Mouse (Mus musculus): ENCODE data around the gene Tenm2.

Tenm2 gene

GRCm38 (mm10) chr11:36244491-36244882, 991.3 kb downstream of the Tenm2 start:
- H3K27me3 ChIP-seq (ENCODE audit: control insufficient read depth, insufficient read depth, low read length, poor library complexity, severe bottlenecking), result no peaks in the 10 kb centered on the region
- H3K36me3 ChIP-seq (ENCODE audit: control insufficient read depth, insufficient read depth, low read length, poor library complexity, severe bottlenecking), result no peaks in the 10 kb centered on the region
- DNase-seq (ENCODE audit: low read depth, low spot score), result no peak

DNA sequence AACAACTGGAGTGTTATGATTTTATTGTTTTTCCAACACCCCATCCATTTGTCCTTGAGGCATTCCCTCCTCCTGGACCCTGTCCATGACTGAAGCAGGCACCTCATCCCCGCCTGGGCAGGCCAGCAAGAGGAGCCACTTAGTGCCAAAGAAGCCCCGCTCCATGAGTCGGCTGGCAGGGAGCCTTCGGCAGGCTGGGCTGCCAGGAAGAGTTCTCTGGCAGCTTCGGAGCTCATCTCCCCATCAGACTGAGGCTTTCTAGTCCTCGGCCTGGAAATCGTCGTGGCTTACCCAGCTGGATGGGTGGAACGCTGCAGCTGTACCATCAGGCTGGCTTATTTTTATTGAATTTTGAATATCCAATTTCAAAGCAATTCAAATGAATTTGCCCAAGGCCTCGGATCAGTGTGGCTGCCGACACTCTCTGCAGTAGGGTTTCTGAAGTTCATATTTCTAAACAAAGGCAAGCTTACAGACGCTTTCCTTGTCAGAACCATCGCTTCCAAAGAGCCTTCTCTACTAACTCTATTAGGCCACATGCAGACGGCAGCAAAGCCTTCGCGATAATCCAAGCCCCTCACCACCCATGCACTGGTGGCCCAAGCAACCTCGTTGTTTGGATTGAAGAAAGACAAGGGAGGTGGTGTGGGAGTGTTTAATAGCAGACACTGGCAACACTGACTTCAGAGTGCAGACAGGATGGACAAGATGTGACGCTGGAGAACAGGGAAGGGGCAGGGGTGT, 991.8 kb downstream of the Tenm2 start:
- no peaks in the 10 kb centered on the region for H3K36me3 ChIP-seq (ENCODE audit: control insufficient read depth, insufficient read depth, low read length, poor library complexity, severe bottlenecking)
- DNase-seq (ENCODE audit: low read depth, low spot score), result no peak
- no peaks in the 10 kb centered on the region for H3K27me3 ChIP-seq (ENCODE audit: control insufficient read depth, insufficient read depth, low read length, poor library complexity, severe bottlenecking)

DNA sequence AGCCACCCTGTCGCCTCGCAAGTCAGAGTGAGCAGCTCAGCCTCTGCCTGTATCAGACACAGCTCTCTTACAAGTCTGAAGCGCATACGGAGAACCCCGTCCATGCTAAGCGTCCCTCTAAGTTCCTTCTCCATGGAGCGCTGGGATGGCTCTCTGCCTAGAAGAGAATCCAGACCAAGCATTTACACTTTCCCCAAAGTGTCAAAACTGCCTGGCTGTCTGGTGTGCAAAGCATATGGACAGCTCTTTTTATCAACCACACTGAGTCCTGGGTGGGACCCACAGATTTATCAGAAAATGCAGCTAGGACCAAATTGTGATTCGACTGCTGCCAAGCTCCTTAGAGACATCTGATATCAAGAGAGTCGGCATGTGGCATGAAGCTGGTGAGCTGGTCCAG, 996.9 kb downstream of the Tenm2 start:
- no peaks in the 10 kb centered on the region for H3K36me3 ChIP-seq (ENCODE audit: control insufficient read depth, insufficient read depth, low read length, poor library complexity, severe bottlenecking)
- H3K27me3 ChIP-seq (ENCODE audit: control insufficient read depth, insufficient read depth, low read length, poor library complexity, severe bottlenecking), result no peaks in the 10 kb centered on the region
- DNase-seq (ENCODE audit: low read depth, low spot score), result no peak

DNA sequence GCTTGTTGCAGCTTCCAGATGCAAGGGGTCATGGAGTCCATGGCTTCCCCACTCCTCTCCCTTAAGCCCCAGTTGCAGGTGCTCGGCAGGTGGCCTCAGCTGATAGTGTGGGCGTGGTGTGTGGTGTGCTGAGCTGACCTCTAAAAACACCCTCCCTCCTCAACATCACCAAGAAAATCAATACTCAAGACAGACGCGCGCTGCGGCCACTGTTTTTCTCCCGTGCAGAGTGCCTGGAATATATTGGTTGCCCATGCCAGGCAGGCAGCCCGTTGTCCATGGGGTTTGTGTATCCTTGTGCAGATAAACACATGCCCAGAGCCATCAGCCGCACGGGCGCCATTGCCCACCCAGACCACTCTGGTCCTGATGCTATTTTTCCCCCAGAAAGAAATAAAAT, 1007.1 kb downstream of the Tenm2 start:
- Histone ChIP-seq H3K27me3 (ENCODE audit: control insufficient read depth, insufficient read depth, low read length, poor library complexity, severe bottlenecking) (no peaks in the 10 kb centered on the region), H3K36me3 (ENCODE audit: control insufficient read depth, insufficient read depth, low read length, poor library complexity, severe bottlenecking) (no peaks in the 10 kb centered on the region)
- DNase-seq (ENCODE audit: low read depth, low spot score), result no peak

- no peaks in the 10 kb centered on the region for H3K27me3 ChIP-seq (ENCODE audit: control insufficient read depth, insufficient read depth, low read length, poor library complexity, severe bottlenecking)
- no peak for DNase-seq (ENCODE audit: low read depth, low spot score)
- no peaks in the 10 kb centered on the region for H3K36me3 ChIP-seq (ENCODE audit: control insufficient read depth, insufficient read depth, low read length, poor library complexity, severe bottlenecking)
Measured at GRCm38 (mm10) chr11:36228196-36228595, 1007.6 kb downstream of the Tenm2 start.

- DNase-seq (ENCODE audit: low read depth, low spot score), result no peak
- H3K27me3 ChIP-seq (ENCODE audit: control insufficient read depth, insufficient read depth, low read length, poor library complexity, severe bottlenecking), result no peaks in the 10 kb centered on the region
- H3K36me3 ChIP-seq (ENCODE audit: control insufficient read depth, insufficient read depth, low read length, poor library complexity, severe bottlenecking), result no peaks in the 10 kb centered on the region
Measured at GRCm38 (mm10) chr11:36226061-36226460, 1009.7 kb downstream of the Tenm2 start.

- H3K36me3 ChIP-seq (ENCODE audit: control insufficient read depth, insufficient read depth, low read length, poor library complexity, severe bottlenecking), result no peaks in the 10 kb centered on the region
- no peak for DNase-seq (ENCODE audit: low read depth, low spot score)
- no peaks in the 10 kb centered on the region for H3K27me3 ChIP-seq (ENCODE audit: control insufficient read depth, insufficient read depth, low read length, poor library complexity, severe bottlenecking)
Measured at GRCm38 (mm10) chr11:36223716-36224439, 1011.9 kb downstream of the Tenm2 start.

DNA sequence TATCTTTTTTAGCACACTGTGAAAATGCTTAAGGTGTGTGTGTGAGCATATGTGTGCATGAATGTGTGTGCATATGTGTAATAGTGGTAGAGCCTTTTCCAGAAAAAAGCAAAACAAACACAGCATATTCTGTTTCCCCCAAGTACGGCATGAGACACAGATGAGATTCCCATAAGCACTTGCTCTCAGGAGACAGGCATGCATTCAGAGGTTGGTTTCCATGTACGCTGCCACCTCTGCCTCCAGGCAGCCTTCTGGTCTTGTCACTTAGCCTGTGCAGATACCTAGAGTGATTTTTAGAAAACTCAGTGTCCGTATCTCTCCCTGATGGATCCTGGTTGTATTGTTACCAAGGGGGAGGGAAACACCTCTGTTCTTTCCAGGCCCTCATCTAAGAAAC, 1013.7 kb downstream of the Tenm2 start:
- H3K36me3 ChIP-seq (ENCODE audit: control insufficient read depth, insufficient read depth, low read length, poor library complexity, severe bottlenecking), result no peaks in the 10 kb centered on the region
- H3K27me3 ChIP-seq (ENCODE audit: control insufficient read depth, insufficient read depth, low read length, poor library complexity, severe bottlenecking), result no peaks in the 10 kb centered on the region
- no peak for DNase-seq (ENCODE audit: low read depth, low spot score)

DNA sequence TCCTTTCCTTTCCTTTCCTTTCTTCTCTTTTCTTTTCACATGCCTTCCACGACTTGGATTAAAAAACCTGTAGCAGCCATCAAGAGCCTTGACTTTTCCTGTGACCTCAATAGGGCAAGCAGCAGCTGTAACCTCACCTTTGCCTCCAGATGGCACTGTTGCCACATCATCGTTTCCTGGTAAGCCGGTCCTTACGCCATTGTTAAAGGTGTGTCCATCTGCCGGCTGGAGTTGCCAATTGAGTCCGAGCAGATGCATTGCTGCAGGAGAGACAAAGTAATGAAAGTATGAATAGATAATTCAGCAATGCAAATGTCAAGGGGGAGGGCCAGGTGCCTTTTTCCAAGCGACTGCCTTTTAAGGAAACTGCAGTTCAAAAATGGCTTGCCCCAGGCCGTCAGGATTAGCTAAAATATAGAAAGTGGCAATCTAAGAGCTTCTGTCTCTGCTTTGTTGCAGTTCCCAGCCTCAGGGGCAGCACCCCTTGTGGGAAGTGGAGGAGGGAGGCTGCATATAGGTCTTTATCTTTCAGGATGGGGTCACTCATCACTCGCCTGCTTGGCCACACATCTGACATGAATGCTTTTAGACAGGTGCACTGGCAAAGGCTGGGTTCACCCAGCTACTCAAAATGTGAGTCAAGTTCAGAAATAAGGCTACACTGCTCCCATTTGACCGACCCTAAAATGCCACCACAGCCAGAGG, 1014.3 kb downstream of the Tenm2 start:
- no peak for DNase-seq (ENCODE audit: low read depth, low spot score)
- H3K27me3 ChIP-seq (ENCODE audit: control insufficient read depth, insufficient read depth, low read length, poor library complexity, severe bottlenecking), result no peaks in the 10 kb centered on the region
- H3K36me3 ChIP-seq (ENCODE audit: control insufficient read depth, insufficient read depth, low read length, poor library complexity, severe bottlenecking), result no peaks in the 10 kb centered on the region

DNA sequence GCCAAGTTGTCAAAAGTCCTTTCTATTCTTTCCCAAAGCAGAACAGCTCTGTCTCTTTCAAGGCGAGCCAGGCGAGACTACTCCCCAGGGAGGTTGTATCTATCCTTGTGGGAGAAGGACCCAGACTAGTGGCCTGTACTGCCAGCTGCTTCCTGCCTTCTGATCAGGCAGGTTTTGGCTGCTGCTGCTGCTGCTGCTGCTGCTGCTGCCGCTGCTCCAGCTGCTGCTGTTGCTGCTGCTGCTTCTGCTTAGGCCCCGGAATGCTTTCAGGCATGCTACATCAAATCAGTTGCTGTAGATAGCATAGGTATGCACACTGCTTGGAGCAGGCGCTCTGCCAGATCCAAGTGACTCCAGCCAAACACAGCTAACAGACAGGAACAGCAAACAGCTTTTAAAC, 1015.1 kb downstream of the Tenm2 start:
- no peaks in the 10 kb centered on the region for H3K36me3 ChIP-seq (ENCODE audit: control insufficient read depth, insufficient read depth, low read length, poor library complexity, severe bottlenecking)
- H3K27me3 ChIP-seq (ENCODE audit: control insufficient read depth, insufficient read depth, low read length, poor library complexity, severe bottlenecking), result no peaks in the 10 kb centered on the region
- no peak for DNase-seq (ENCODE audit: low read depth, low spot score)

DNA sequence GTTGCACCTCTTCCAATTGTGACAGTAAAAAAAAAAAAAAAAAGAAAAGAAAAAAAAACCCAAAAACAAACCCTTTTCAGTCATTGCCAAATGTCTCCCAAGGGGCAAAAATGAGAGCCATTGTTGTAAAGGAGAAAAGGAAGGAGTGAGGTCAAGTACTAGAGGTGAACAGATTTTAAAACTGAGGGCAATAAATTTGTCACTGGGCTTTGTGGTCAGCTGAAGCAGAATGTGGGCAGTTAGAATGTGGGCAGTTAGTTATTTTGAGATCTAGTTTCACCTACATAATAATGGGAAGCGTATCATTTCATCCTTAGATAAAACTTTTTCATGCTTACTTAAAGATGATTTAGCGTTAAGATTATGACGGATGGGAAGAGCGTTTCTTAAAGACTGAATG, 1016.2 kb downstream of the Tenm2 start:
- no peaks in the 10 kb centered on the region for H3K27me3 ChIP-seq (ENCODE audit: control insufficient read depth, insufficient read depth, low read length, poor library complexity, severe bottlenecking)
- no peak for DNase-seq (ENCODE audit: low read depth, low spot score)
- no peaks in the 10 kb centered on the region for H3K36me3 ChIP-seq (ENCODE audit: control insufficient read depth, insufficient read depth, low read length, poor library complexity, severe bottlenecking)

DNA sequence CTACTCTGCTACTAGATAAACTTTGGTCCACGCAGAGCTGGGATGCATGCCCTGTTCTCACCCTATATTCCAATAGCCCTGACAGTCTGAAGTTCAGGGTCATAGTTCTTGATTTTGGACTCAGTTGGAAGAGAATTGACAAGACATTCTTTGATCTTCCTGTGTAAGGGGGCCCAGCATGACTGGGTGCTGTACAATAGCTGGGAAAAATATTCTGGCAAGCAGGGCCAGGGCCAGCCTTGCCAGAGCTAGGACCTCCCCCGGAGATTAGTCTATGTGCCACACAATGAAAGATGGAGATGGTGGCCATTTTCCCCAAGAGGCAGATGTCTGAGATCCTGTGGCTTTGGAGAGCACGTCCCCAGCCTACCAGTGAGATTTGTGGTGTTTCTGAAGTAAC, 1021.2 kb downstream of the Tenm2 start:
- no peak for DNase-seq (ENCODE audit: low read depth, low spot score)
- Histone ChIP-seq H3K27me3 (ENCODE audit: control insufficient read depth, insufficient read depth, low read length, poor library complexity, severe bottlenecking) (no peaks in the 10 kb centered on the region), H3K36me3 (ENCODE audit: control insufficient read depth, insufficient read depth, low read length, poor library complexity, severe bottlenecking) (no peaks in the 10 kb centered on the region)

- DNase-seq (ENCODE audit: low read depth, low spot score), result no peak
- Histone ChIP-seq H3K27me3 (ENCODE audit: control insufficient read depth, insufficient read depth, low read length, poor library complexity, severe bottlenecking) (no peaks in the 10 kb centered on the region), H3K36me3 (ENCODE audit: control insufficient read depth, insufficient read depth, low read length, poor library complexity, severe bottlenecking) (no peaks in the 10 kb centered on the region)
Measured at GRCm38 (mm10) chr11:36204381-36204780, 1031.4 kb downstream of the Tenm2 start.

DNA sequence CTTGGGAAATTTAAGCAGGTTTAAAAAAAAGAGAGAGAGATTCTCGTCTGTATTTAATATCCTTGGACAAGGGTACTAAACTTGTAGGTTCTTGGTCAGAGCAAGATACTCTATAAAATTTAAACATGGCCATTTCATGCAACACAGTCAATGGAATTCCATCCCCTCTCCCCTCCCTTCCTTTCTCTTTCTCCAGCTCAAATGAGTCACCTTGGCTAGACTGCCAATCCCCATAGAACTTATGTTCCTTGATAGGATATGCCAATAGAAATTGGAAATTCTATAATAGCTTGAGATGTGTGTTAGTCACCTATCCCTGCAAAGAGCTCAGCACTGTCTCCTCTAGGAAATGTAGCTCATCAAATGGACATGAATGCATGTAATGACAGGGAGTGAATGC, 1031.9 kb downstream of the Tenm2 start:
- no peak for DNase-seq (ENCODE audit: low read depth, low spot score)
- H3K36me3 ChIP-seq (ENCODE audit: control insufficient read depth, insufficient read depth, low read length, poor library complexity, severe bottlenecking), result no peaks in the 10 kb centered on the region
- no peaks in the 10 kb centered on the region for H3K27me3 ChIP-seq (ENCODE audit: control insufficient read depth, insufficient read depth, low read length, poor library complexity, severe bottlenecking)

- DNase-seq (ENCODE audit: low read depth, low spot score), result no peak
- no peaks in the 10 kb centered on the region for H3K36me3 ChIP-seq (ENCODE audit: control insufficient read depth, insufficient read depth, low read length, poor library complexity, severe bottlenecking)
- H3K27me3 ChIP-seq (ENCODE audit: control insufficient read depth, insufficient read depth, low read length, poor library complexity, severe bottlenecking), result no peaks in the 10 kb centered on the region
Measured at GRCm38 (mm10) chr11:36194348-36194747, 1041.4 kb downstream of the Tenm2 start.
